In genomic region chr10:70189864-70190263, GRCm38 (mm10) we compare ENCODE assay signal across 17 mouse cellular contexts. TPM values are rescaled to one million over a fixed set of nuclear protein-coding genes. Genes with fewer than 3 reads are reported as not detected.
DNase-seq lines count a peak whose midpoint lies in the region; ATAC-seq and TF ChIP-seq lines count a peak whose summit lies in the region.
"Had no signal": no experiment of that assay in that cellular context is flagged by ENCODE, and none has a peak within 500 bp of the region (broad histone marks: within the 10 kb centered on the region; RNA-seq: fewer than 3 reads in every experiment).

No protein-coding gene starts in this region.

- H3K9me3 ChIP-seq in intestine, postnatal 0 days (ENCODE audit: control insufficient read depth): no peaks in the 10 kb centered on the region
- no peaks in the 10 kb centered on the region for H3K9me3 ChIP-seq in intestine, embryonic 16.5 days (ENCODE audit: control insufficient read depth, low read length)
- H3K9me3 ChIP-seq in lung, embryonic 14.5 days (ENCODE audit: low read depth, low read length): no peaks in the 10 kb centered on the region
- no peaks in the 10 kb centered on the region for H3K9me3 ChIP-seq in limb, embryonic 10.5 days (replicated peaks)
- H3K9me3 ChIP-seq: forebrain, embryonic 10.5 days; hindbrain, embryonic 15.5 days; liver, embryonic 13.5 days had no signal

- no peak for TF ChIP-seq POLR2A in brain, embryonic 14.5 days (IDR thresholded peaks at IDR 0.05; ENCODE audit: borderline replicate concordance, extremely low read depth, insufficient read depth, insufficient read length, poor library complexity, severe bottlenecking)

- H3K4me3 ChIP-seq in intestine, postnatal 0 days (ENCODE audit: low read depth, low read length): no peak overlapping the region
- H3K4me3 ChIP-seq in intestine, embryonic 16.5 days (ENCODE audit: low read length): no peak overlapping the region
- H3K4me3 ChIP-seq in lung, embryonic 14.5 days (ENCODE audit: low read depth, low read length): no peak overlapping the region
- H3K4me3 ChIP-seq in limb, embryonic 10.5 days: no peak overlapping the region
- H3K4me3 ChIP-seq: forebrain, embryonic 10.5 days; hindbrain, embryonic 15.5 days; liver, embryonic 13.5 days had no signal

- no peaks in the 10 kb centered on the region for H3K4me1 ChIP-seq in intestine, postnatal 0 days (replicated peaks; ENCODE audit: control insufficient read depth, insufficient read depth, low read length)
- H3K4me1 ChIP-seq in intestine, embryonic 16.5 days (ENCODE audit: control insufficient read depth, insufficient read depth, low read length): no peaks in the 10 kb centered on the region
- no peaks in the 10 kb centered on the region for H3K4me1 ChIP-seq in lung, embryonic 14.5 days (ENCODE audit: insufficient read depth)
- H3K4me1 ChIP-seq in limb, embryonic 10.5 days: peaks cover 5% of the 10 kb centered on the region
- H3K4me1 ChIP-seq: hindbrain, embryonic 15.5 days had no signal

- peaks cover 48% of the 10 kb centered on the region for H3K36me3 ChIP-seq in intestine, postnatal 0 days (ENCODE audit: control insufficient read depth, insufficient read depth)
- H3K36me3 ChIP-seq in intestine, embryonic 16.5 days (ENCODE audit: control insufficient read depth, insufficient read depth, low read length): peaks cover 14% of the 10 kb centered on the region
- H3K36me3 ChIP-seq in lung, embryonic 14.5 days (ENCODE audit: insufficient read depth): peaks cover 71% of the 10 kb centered on the region
- peaks cover 71% of the 10 kb centered on the region for H3K36me3 ChIP-seq in limb, embryonic 10.5 days

- H3K27me3 ChIP-seq in intestine, postnatal 0 days (replicated peaks; ENCODE audit: control insufficient read depth, insufficient read depth, low read length): no peaks in the 10 kb centered on the region
- H3K27me3 ChIP-seq in intestine, embryonic 16.5 days (replicated peaks; ENCODE audit: control insufficient read depth, insufficient read depth, low read length): no peaks in the 10 kb centered on the region
- no peaks in the 10 kb centered on the region for H3K27me3 ChIP-seq in lung, embryonic 14.5 days (ENCODE audit: insufficient read depth, low read length)
- no peaks in the 10 kb centered on the region for H3K27me3 ChIP-seq in limb, embryonic 10.5 days (ENCODE audit: low read depth, poor library complexity, severe bottlenecking)
- H3K27me3 ChIP-seq: hindbrain, embryonic 15.5 days; liver, embryonic 13.5 days had no signal

- TF ChIP-seq CTCF in intestine, postnatal 0 days (IDR thresholded peaks at IDR 0.05; ENCODE audit: low read depth): peak; percentile 41
- peak; percentile 27; the same call in 1 of the 2 replicates for TF ChIP-seq CTCF in lung, embryonic 14.5 days (IDR thresholded peaks at IDR 0.05; ENCODE audit: low read depth)
- peak; percentile 41; the same call in 1 of the 2 replicates for TF ChIP-seq CTCF in brain, embryonic 14.5 days (IDR thresholded peaks at IDR 0.05; ENCODE audit: borderline replicate concordance, extremely low read depth, insufficient read depth, insufficient read length)

- DNase-seq in lung, embryonic 14.5 days: peak; percentile 42
- no peak for DNase-seq in lung, postnatal 25 days (ENCODE audit: low spot score)
- DNase-seq in ES-CJ7 (ENCODE audit: low read depth, low spot score): peak; percentile 62
- DNase-seq in brain, embryonic 14.5 days (ENCODE audit: low read depth): no peak
- DNase-seq in limb, embryonic 10.5 days (ENCODE audit: low spot score): no peak
- DNase-seq: cerebellum, adult 11 months; heart, adult 11 months; heart, postnatal 14 days; kidney, adult 8-10 months; liver, embryonic 13.5 days; lung, postnatal 4 days had no signal

- ATAC-seq in intestine, postnatal 0 days: no peak
- ATAC-seq in intestine, embryonic 16.5 days: no peak
- no peak for ATAC-seq in lung, embryonic 14.5 days (ENCODE audit: insufficient read depth)
- ATAC-seq: CD4-positive, CD25-positive, alpha-beta regulatory T cell, adult 4 months had no signal

- WGBS in intestine, postnatal 0 days: 88% methylated on average over 13 of the region's 13 CpGs
- 82% methylated on average over 13 of the region's 13 CpGs for WGBS in intestine, embryonic 16.5 days
- 80% methylated on average over 13 of the region's 13 CpGs for WGBS in lung, embryonic 14.5 days
- 86% methylated on average over 13 of the region's 13 CpGs for WGBS in limb, embryonic 10.5 days

- H3K4me2 ChIP-seq in intestine, postnatal 0 days (replicated peaks; ENCODE audit: low read depth): no peak overlapping the region
- no peak overlapping the region for H3K4me2 ChIP-seq in intestine, embryonic 16.5 days (ENCODE audit: low read depth, low read length)
- H3K4me2 ChIP-seq in lung, embryonic 14.5 days: no peak overlapping the region
- H3K4me2 ChIP-seq: hindbrain, embryonic 15.5 days; liver, embryonic 13.5 days; midbrain, embryonic 11.5 days had no signal

- no peak overlapping the region for H3K9ac ChIP-seq in intestine, postnatal 0 days (ENCODE audit: low read depth, low read length)
- H3K9ac ChIP-seq in intestine, embryonic 16.5 days (ENCODE audit: low read depth, low read length): no peak overlapping the region
- no peak overlapping the region for H3K9ac ChIP-seq in lung, embryonic 14.5 days
- H3K9ac ChIP-seq: hindbrain, embryonic 15.5 days; liver, embryonic 13.5 days had no signal

- no peak overlapping the region; the same call in 1 of the 2 replicates for H3K27ac ChIP-seq in intestine, postnatal 0 days (ENCODE audit: low read depth, low read length)
- H3K27ac ChIP-seq in intestine, embryonic 16.5 days (ENCODE audit: low read length): no peak overlapping the region
- no peak overlapping the region for H3K27ac ChIP-seq in lung, embryonic 14.5 days (ENCODE audit: low read depth)
- H3K27ac ChIP-seq in limb, embryonic 10.5 days: no peak overlapping the region
- H3K27ac ChIP-seq: forebrain, embryonic 10.5 days; hindbrain, embryonic 15.5 days; liver, embryonic 13.5 days had no signal

RNA-seq across cellular contexts. Expression of gene Mrln, which starts 14.6 kb away (rescaled TPM):
- not detected in 2 replicates for polyA plus RNA-seq in intestine, postnatal 0 days (2015; fragmentation: Nextera tagmentation; extraction: Ambion mirVana)
- polyA plus RNA-seq in intestine, embryonic 16.5 days (2015; fragmentation: Nextera tagmentation; extraction: Ambion mirVana): 0.65 and 0.95 TPM in 2 replicates
- 0.50 TPM in 1 of 2 replicates, not detected in the other for polyA plus RNA-seq in lung, embryonic 14.5 days (2014; fragmentation: Nextera tagmentation; extraction: Ambion mirVana)
- 0.82 and 1.2 TPM in 2 replicates for polyA plus RNA-seq in brain, embryonic 14.5 days (2012; rRNA removed)
- 0.39 and 2.9 TPM in 2 replicates for polyA plus RNA-seq in limb, embryonic 10.5 days (2016; fragmentation: Nextera tagmentation; extraction: Ambion mirVana)
- polyA plus RNA-seq: CD4-positive, CD25-positive, alpha-beta regulatory T cell, adult 4 months; midbrain, embryonic 11.5 days had no signal

RNA-seq across cellular contexts. Expression of gene Slc16a9, which starts 55.0 kb away (rescaled TPM):
- polyA plus RNA-seq in intestine, postnatal 0 days (2015; fragmentation: Nextera tagmentation; extraction: Ambion mirVana): 0.52 and 0.78 TPM in 2 replicates
- polyA plus RNA-seq in intestine, embryonic 16.5 days (2015; fragmentation: Nextera tagmentation; extraction: Ambion mirVana): 0.50 and 0.56 TPM in 2 replicates
- polyA plus RNA-seq in lung, embryonic 14.5 days (2014; fragmentation: Nextera tagmentation; extraction: Ambion mirVana): 6.3 and 6.9 TPM in 2 replicates
- polyA plus RNA-seq in brain, embryonic 14.5 days (2012; rRNA removed): 1.4 and 2.4 TPM in 2 replicates
- polyA plus RNA-seq in limb, embryonic 10.5 days (2016; fragmentation: Nextera tagmentation; extraction: Ambion mirVana): 0.14 and 0.28 TPM in 2 replicates
- polyA plus RNA-seq: CD4-positive, CD25-positive, alpha-beta regulatory T cell, adult 4 months had no signal

Comparison
In these comparisons a context has a peak if more than half of its experiments do, and no peak if none do; other contexts are left out.
1. DNase-seq: peak in lung, embryonic 14.5 days (single experiment) and ES-CJ7 (single experiment); none in lung, postnatal 25 days (single experiment), brain, embryonic 14.5 days (single experiment) and limb, embryonic 10.5 days (single experiment).
2. Peak in every context shown above with its lines, with median percentiles within 50 percentile points of each other: CTCF ChIP-seq.